Mouse (Mus musculus) left cerebral cortex, adult 18-20 months (tissue): ENCODE results near the gene Clec14a. TPM values are rescaled to one million over a fixed set of nuclear protein-coding genes. Genes with fewer than 3 reads are reported as not detected.
"Not testable (repeated sequence)": the region's sequence is repeated elsewhere in the genome, so short reads cannot be mapped to it uniquely, and the experiment has no call there.

Experiments used
- DNase-seq, 2 experiments: peaks; one replicate each; pipeline ENCODE4 v3.0.0; 2021 to 2022; ENCODE audit warnings: low spot score in 2 of 2, mixed read lengths in 1 of 2
- long read RNA-seq, 2 experiments: library from polyadenylated mRNA; stranded (forward); transcript quantifications; one replicate each; pipeline ENCODE4 v2.0.0; 2021
- total RNA-seq, 2 experiments: library from RNA; stranded (reverse); gene quantifications; 2 replicates each; pipeline ENCODE4 v1.2.3; 2021

The Clec14a gene
- total RNA-seq = 1 to 10 TPM; 2.6 to 3.0 TPM
- long read RNA-seq, experiment 1, full-length matches to known transcripts = 5 of 5 reads
- long read RNA-seq, experiment 1, partial matches to known transcripts = 0 of 5 reads
- long read RNA-seq, experiment 1, other reads (novel, unspliced or antisense) = 0 of 5 reads
- long read RNA-seq, experiment 2, full-length matches to known transcripts = 11 of 11 reads
- long read RNA-seq, experiment 2, partial matches to known transcripts = 0 of 11 reads
- long read RNA-seq, experiment 2, other reads (novel, unspliced or antisense) = 0 of 11 reads

DNA sequence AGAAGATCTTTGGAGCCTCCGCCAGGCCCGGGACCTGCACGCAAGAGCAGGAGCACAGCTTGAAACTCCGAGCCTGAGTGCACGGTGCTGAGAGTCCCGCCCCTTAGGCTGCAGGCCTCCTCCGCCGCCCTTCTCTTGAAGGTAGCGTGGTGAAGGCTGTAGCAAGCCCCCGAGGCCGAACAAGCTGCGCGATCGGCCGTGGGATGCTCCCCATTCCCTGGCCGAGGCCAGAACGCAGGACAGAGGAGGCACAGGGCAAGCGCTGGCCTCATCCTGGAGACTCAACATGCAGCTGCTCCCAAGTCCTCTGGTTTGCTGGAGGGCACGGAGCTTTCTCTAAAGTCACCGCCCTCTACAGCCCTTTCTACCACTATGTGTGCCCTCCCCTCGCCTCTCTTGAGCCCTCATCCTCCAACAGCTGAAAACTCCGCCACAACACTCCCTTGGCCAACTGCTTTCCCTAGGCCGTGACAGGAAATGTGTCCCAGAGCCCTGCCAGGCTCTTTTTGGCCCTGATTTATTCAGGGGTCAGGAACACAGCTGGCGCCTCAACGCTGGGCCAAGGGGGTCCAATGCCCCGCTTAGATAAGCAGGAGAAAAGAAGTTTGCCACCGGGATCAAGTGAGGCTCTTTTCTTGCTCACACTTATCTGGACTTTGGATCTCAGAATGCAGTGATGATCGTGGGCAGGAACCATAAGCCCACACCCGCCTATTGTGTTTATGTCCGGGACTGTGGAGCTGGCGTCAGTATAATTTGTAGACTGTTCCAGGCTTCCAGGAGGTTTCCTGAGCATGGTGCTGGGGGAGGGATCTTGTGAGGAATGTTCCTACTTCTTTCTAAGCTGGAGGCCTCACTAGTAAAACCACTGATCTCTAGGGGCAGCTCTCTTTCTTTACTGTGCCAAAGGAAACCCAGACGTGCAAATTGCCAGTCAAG is at the start of gene Clec14a:
Gene Clec14a (minus strand): TSS at position 728 of the 939 bp plus-strand sequence.
- DNase-seq = no peak

DNA sequence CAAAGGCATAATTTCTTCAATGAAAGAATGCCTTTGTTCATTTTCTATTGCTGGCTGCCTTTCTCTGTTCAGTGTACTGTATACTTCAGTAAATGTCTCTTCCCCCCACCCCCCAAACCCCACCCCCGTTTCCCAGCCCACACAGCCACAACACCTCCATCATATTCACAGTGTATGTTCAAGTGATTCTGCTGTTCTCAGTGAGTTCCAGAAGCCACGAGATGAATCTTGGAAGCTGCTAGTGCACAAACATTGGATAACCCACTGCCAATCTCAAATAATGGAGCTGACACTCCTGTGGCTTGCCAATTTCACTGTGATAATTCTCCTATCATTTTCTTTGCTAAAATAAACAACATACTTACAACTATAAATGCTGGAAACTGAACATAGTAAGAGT is 38.7 kb upstream of the Clec14a start:
- peak in 1 of 2 experiments; percentile 1 for DNase-seq

DNA sequence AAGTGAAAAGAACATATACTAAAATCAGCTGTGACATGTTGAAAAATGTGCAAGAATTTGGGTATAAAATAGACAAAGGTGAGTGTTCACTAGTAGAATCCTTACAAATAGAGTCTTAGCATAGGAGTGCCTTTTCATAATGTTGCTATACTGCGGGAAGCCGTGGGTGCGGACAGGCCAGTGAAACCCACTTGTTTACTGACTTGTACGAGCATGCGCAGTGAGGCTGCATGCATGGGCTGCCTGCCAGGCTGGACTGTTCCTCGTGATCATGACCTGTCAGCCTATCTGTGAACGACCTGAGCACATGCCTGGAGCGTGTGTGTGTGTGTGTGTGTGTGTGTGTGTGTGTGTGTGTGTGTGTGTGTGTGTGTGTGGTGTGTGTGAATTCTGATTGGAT is 37.3 kb upstream of the Clec14a start:
- DNase-seq = not testable (repeated sequence)

DNA sequence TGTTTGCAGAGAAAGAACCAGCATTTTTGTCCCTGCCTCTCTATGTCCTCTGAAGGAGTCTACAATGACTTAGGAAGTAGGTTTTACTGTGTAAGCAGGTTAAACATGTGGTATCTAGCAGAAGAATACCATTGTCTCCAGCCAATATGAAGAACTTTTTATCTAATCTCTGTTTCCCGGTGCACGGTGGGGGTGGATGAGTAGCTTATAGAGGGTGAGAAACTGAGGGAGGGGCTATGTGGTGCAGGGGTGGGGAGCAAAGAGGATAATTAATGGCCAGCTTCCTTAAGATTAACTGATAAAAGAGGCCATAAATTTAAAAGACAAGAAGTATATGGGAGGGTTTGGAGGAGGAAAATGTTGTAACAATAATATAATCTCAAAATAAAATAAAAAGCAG is 36.5 kb upstream of the Clec14a start:
- no peak for DNase-seq

DNA sequence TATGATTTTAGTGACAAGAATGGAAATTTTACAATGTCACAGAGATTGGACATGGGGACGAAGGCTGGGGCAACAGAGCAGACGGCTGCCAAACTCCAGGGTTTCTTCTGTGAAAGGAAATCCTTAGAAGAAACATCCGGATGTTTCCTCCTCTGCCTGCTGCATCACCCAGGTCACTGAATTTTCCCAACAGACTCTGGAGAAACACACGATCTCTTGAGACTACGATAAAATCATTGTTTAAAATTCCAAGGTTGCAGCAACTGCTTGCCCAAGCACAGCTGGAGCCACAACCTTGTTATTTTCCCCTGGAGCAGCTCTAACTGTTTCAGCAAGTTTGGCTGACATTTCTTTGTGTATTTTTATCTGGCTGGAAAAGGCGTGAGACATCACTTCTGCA is 27.9 kb upstream of the Clec14a start:
- DNase-seq = no peak

DNA sequence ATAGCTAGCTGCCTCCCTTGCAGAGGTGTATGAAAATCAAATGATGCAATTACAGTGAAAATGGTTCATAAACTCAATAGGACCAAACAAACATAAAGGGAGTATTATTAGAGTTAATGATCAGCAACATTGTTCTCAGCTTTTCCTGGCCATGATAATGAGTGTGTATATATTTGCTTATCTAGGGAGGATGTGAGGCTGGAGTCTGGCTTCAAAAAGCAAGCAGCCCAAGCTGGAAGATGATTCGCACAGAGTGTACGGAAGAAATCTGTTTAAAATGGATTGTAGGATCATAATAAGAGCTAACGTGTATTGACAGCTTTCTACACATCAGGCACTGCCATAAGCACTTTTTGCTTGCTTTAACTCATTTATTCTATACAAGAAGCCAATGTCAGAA is 16.8 kb upstream of the Clec14a start:
- no peak for DNase-seq

DNA sequence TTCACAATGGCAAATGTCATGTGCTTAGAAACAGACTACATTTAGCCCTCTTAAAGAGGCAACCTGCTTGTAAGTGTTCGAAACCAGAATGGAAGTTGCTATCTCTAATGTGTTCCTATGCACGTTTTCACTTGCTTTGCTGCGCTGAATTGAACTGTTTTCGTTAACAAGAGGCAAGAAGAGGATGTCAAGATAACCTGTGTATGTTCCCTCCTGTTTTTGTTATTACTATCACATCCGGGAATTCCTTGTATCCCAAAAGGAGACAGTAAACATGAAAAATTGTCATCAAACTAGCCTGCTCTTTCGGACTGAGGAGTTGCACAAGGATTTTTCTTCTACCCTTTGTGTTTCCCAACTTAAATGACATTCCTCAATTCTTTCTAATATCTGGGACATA is 1.4 kb upstream of the Clec14a start:
- no peak for DNase-seq

DNA sequence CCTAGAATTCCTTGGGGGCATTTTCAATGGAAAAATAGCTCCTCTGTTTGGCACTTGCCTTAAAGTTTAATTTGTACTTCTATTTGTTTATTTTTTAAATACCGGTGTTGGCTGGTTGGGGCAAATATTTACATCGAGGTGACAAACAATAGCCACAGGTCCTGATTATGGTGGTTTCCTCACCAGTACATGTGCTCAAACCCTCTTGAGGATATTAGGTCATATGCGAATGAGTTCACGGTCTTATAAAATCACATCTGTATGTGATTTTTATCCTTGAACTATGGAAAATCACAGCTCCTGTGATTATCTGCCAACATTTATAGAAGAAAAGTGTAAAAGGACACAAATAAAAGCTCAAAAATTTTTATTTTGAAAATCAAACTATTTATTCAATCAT is 415 bp upstream of the Clec14a start:
- DNase-seq = no peak

DNA sequence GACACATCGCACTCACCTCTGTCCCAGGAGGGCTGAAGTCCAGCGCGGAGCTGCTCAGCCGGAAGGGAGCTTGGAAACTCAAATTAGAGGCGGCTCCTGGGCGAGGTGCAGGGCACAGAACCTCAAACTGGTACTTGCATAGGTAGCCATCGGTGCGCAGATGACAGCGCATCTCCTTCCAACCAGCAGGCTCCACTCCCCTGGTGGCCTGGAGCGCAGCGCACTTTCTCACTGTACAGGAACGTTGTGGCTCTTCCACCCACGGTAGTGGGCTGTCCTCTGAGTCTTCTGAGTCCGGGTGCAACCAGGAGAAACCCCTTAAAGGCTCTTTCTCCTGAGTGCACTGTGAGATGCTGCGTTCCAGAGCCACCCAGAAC is 916 bp downstream of the Clec14a start:
- peak; percentile 22 to 42 for DNase-seq

DNA sequence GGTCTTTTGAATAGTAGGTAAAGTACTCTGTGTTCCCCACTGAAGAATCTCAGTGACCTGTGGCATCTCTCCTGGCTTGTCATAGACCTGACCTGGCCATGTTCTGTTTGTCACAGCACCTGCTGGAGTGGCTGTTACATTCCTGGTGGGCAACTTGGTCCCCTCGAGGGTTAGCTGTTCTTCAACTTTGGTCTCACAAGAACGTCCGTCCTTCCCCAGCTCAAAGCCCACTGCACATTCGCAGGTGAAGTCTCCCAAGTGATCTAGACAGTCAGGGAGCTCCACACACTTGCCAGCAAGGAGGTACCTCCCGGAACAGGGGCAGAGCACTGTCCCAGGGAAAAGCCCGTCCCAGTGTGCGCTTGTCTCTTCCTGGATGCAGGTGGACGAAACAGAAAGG is 1.3 kb downstream of the Clec14a start:
- no peak for DNase-seq

DNA sequence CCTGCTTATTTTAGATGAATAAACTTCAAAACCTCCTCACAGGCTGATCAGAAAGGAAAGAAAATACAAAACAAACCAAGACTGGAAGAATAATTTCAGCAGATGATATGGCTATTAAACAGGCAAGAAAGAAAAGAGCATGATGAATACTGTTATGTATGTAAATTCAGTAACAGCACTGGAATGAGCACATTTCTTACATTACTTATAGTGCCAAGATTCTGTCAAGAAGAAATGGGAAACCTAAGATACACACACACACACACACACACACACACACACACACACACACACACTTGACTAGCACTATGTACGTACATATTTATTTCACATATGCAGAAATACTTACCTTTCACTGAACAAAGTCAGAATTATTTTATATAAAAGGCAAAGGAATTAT is 17.2 kb downstream of the Clec14a start:
- DNase-seq = no peak

DNA sequence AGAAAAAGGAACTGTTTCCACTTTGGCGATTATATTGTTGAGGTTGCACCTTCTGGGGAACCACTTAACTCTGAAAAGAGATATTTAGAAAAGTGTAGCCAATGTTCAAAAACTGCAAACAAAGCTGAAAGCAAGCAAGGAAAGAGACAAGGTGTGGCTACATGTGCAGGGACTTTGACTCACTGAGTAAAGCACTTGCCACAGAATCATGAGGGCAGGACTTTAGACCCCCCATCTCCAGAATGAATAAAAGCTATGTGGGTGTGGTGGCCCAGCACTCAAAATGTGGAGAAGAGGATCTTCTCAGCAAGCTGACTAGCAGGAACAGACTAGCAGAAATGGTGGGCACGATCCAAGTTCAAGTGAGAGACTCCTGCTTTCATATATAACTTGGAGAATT is 36.6 kb downstream of the Clec14a start:
- no peak for DNase-seq

DNA sequence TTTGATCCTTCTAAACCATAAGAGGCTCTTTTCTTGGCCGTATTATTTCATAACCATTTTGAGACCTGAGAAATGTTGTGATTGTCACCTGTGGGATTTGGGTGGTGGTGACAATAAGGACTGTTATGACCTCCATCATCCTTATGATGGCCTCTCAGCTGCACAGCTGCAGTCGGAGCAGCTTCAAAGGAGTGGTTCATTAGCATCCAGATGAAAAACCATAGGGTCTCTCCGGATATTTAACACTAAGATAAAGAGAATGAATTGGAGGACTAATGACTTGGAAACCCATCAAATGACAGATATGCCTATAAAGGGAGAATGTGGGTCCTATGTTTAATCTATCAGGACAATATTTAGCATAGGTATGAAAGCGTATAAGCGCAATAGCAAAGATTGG is 43.4 kb downstream of the Clec14a start:
- DNase-seq = no peak

DNA sequence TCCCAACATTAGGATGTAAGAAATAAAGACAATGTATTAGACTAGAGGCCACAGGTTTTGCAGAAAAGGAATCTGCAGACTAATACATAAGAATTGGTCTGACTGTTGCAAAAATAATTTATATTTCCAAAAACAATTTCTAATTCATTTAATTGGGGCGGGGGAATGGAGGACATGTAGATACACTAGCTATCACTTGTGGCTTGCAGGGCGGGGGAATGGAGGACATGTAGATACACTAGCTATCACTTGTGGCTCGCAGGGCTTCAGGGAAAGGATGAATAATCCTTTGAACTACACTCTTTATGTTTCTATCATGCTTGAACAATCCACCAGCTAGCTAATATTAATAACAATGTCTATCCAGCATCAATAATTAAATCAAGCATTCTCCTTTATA is 50.0 kb downstream of the Clec14a start:
- DNase-seq = no peak

DNA sequence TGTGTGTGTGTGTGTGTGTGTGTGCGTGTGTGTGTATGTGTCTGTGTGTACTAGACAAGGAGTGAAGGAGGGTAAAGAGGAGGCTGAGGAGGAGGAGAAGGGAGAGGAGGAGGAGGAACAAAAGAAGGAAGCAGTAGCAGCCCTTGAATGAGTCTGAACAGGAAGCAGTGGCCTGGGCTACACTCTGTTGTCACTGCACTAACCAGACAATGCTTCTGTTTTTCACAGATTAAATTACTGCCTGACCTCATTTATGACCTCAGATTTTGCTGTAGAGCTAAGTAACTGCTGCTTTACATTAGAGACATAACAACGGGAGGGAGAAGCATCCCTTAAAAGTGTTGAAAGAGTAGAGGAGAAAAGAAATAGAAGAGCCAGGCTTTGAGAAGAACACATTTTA is 52.9 kb downstream of the Clec14a start:
- no peak for DNase-seq

Other genes with a start within 250 kb of the Clec14a start
- gene Sstr1, start 57.5 kb downstream of the Clec14a start, total RNA-seq = 10 to 100 TPM; 26.8 to 30.7 TPM